Mouse (Mus musculus): ENCODE measurements around the gene C130050O18Rik.

- TF ChIP-seq CTCF (IDR thresholded peaks at IDR 0.05; ENCODE audit: extremely low read depth, insufficient read depth, low read length) = no peak
- no peak for TF ChIP-seq POLR2A (IDR thresholded peaks at IDR 0.05; ENCODE audit: extremely low read depth, insufficient read depth, low read length)
Measured at GRCm38 (mm10) chr5:139373889-139374444, 31.1 kb upstream of the C130050O18Rik start.
